ENCODE assay signal across 9 mouse cellular contexts in genomic region chr11:64599178-64599577, GRCm38 (mm10).
DNase-seq lines count a peak whose midpoint lies in the region; ATAC-seq and TF ChIP-seq lines count a peak whose summit lies in the region.
"Had no signal": no experiment of that assay in that cellular context is flagged by ENCODE, and none has a peak within 500 bp of the region (broad histone marks: within the 10 kb centered on the region; RNA-seq: fewer than 3 reads in every experiment).

No protein-coding gene starts in this region.

- H3K4me2 ChIP-seq in liver, postnatal 0 days (ENCODE audit: low read depth, low read length): no peak overlapping the region
- H3K4me2 ChIP-seq in kidney, embryonic 14.5 days (replicated peaks; ENCODE audit: low read depth, low read length): no peak overlapping the region

- H3K27ac ChIP-seq in liver, postnatal 0 days (ENCODE audit: low read depth): no peak overlapping the region
- no peak overlapping the region for H3K27ac ChIP-seq in kidney, embryonic 14.5 days (ENCODE audit: low read depth, low read length)

- H3K36me3 ChIP-seq in liver, postnatal 0 days (replicated peaks; ENCODE audit: insufficient read depth, low read length): no peaks in the 10 kb centered on the region
- H3K36me3 ChIP-seq in kidney, embryonic 14.5 days (ENCODE audit: control insufficient read depth, insufficient read depth, low read length): no peaks in the 10 kb centered on the region

- no peak overlapping the region for H3K4me3 ChIP-seq in liver, postnatal 0 days (ENCODE audit: low read depth, low read length)
- H3K4me3 ChIP-seq in kidney, embryonic 14.5 days (ENCODE audit: low read length): no peak overlapping the region
- H3K4me3 ChIP-seq: megakaryocyte, embryonic 14.5 days had no signal

- no peaks in the 10 kb centered on the region for H3K4me1 ChIP-seq in liver, postnatal 0 days (ENCODE audit: insufficient read depth)
- no peaks in the 10 kb centered on the region for H3K4me1 ChIP-seq in kidney, embryonic 14.5 days (ENCODE audit: control insufficient read depth, insufficient read depth, low read length)

- peak; percentile 75 for DNase-seq in liver, postnatal 0 days
- no peak for DNase-seq in liver
- DNase-seq in cerebellum, postnatal 14 days: peak; percentile 50 to 69
- DNase-seq in skeletal muscle tissue, adult 2 months (ENCODE audit: low read depth, low spot score): peak; percentile 49
- no peak for DNase-seq in thymus, postnatal 25 days
- DNase-seq in left cerebral cortex, adult 18-20 months (ENCODE audit: low spot score in 2 of 2): no peak

- peak; percentile 90 for ATAC-seq in liver, postnatal 0 days
- 0 out of 2 replicates have a peak, but pooled peaks have one; percentile 28 for ATAC-seq in kidney, embryonic 14.5 days (ENCODE audit: low FRiP score, low TSS enrichment)
- no peak for ATAC-seq in activated CD4-positive, CD25-positive, alpha-beta regulatory T cell, adult 4 months

- 40% methylated on average over 3 of the region's 3 CpGs for WGBS in liver, postnatal 0 days (ENCODE audit: insufficient replicate concordance)
- WGBS in kidney, embryonic 14.5 days: 64% methylated on average over 3 of the region's 3 CpGs

- no peaks in the 10 kb centered on the region for H3K9me3 ChIP-seq in liver, postnatal 0 days (ENCODE audit: low read length)
- no peaks in the 10 kb centered on the region for H3K9me3 ChIP-seq in kidney, embryonic 14.5 days (ENCODE audit: control insufficient read depth, low read length)

- TF ChIP-seq CTCF in liver, postnatal 0 days (IDR thresholded peaks at IDR 0.05; ENCODE audit: low read depth): no peak

- no peak for TF ChIP-seq EP300 in liver, postnatal 0 days (IDR thresholded peaks at IDR 0.05; ENCODE audit: low read depth)

- no peak overlapping the region for H3K9ac ChIP-seq in liver, postnatal 0 days (replicated peaks)
- H3K9ac ChIP-seq in kidney, embryonic 14.5 days (ENCODE audit: low read depth, low read length): no peak overlapping the region

- no peaks in the 10 kb centered on the region for H3K27me3 ChIP-seq in liver, postnatal 0 days (ENCODE audit: insufficient read depth, low read length)
- peaks cover 3% of the 10 kb centered on the region; the same call in 1 of the 2 replicates for H3K27me3 ChIP-seq in kidney, embryonic 14.5 days (ENCODE audit: control insufficient read depth, insufficient read depth, low read length)

Comparison
In these comparisons a context has a peak if more than half of its experiments do, and no peak if none do; other contexts are left out.
1. DNase-seq: peak in liver, postnatal 0 days (single experiment), cerebellum, postnatal 14 days (2 of 2) and skeletal muscle tissue, adult 2 months (single experiment); none in liver (single experiment), thymus, postnatal 25 days (single experiment) and left cerebral cortex, adult 18-20 months (0 of 2).